Mouse (Mus musculus): ENCODE measurements at regions not wholly inside any gene's neighbourhood (a gene's known extent, or its start where the extent isn't known, plus 50 kb on each side); places are given as distances from the start of the nearest gene placed in this dataset.

DNA sequence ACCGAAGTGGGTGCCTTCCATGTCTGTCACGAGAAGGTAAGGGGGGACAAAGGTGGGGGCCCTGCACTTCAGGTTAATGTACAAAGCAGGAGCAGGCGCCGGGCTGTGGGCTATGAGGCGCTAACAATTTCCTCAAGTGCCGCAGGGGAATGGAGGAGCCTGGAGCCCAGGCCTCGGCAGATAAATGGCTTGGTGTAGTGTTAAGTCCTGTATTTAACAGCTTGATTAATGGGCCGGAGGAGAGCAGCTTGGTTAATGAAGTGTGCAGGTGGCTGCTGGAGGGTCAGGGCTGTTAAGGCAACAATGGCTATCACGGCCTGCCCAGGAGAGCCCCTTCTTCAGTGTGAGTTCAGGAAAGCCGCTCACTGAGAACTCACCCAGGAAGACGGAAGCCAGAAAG, 72.0 kb upstream of the Twist2 start:
- WGBS, result 79% methylated on average over 11 of the region's 11 CpGs
- no peaks in the 10 kb centered on the region for H3K36me3 ChIP-seq (ENCODE audit: control insufficient read depth, insufficient read depth, low read length)
- TF ChIP-seq POLR2A (IDR thresholded peaks at IDR 0.05; ENCODE audit: low read depth, low read length), result no peak
- TF ChIP-seq CTCF (IDR thresholded peaks at IDR 0.05; ENCODE audit: extremely low read depth, insufficient read depth, insufficient read length, insufficient replicate concordance), result no peak

GRCm38 (mm10) chr1:91730281-91730680, 71.0 kb upstream of the Twist2 start:
- no peak for DNase-seq (ENCODE audit: low read depth in 1 of 2, low spot score in 2 of 2)

More for the DNA sequence above, 72.0 kb upstream of the Twist2 start:
- no peaks in the 10 kb centered on the region for H3K27me3 ChIP-seq (ENCODE audit: control insufficient read depth, insufficient read depth, low read length)
- H3K4me3 ChIP-seq (ENCODE audit: extremely low read depth, insufficient read depth, insufficient read length), result no peak overlapping the region
- no peak for DNase-seq (ENCODE audit: low read depth in 1 of 2, low spot score in 2 of 2)
- no peaks in the 10 kb centered on the region for H3K4me1 ChIP-seq (ENCODE audit: control insufficient read depth, insufficient read depth, insufficient read length)
- no peak overlapping the region for H3K27ac ChIP-seq (ENCODE audit: insufficient read depth, low read length)

GRCm38 (mm10) chr1:91731703-91732102, 69.6 kb upstream of the Twist2 start:
- 52% methylated on average over 13 of the region's 13 CpGs for WGBS
- Histone ChIP-seq H3K27me3 (ENCODE audit: control insufficient read depth, insufficient read depth, low read length) (no peaks in the 10 kb centered on the region), H3K36me3 (ENCODE audit: control insufficient read depth, insufficient read depth, low read length) (no peaks in the 10 kb centered on the region), H3K27ac (ENCODE audit: insufficient read depth, low read length) (no peak overlapping the region), H3K4me1 (ENCODE audit: control insufficient read depth, insufficient read depth, insufficient read length) (no peaks in the 10 kb centered on the region), H3K4me3 (ENCODE audit: extremely low read depth, insufficient read depth, insufficient read length) (no peak overlapping the region)
- TF ChIP-seq POLR2A (IDR thresholded peaks at IDR 0.05; ENCODE audit: low read depth, low read length) (no peak), CTCF (IDR thresholded peaks at IDR 0.05; ENCODE audit: extremely low read depth, insufficient read depth, insufficient read length, insufficient replicate concordance) (no peak)
- DNase-seq (ENCODE audit: low read depth in 1 of 2, low spot score in 2 of 2), result no peak

More at GRCm38 (mm10) chr1:91730281-91730680, 71.0 kb upstream of the Twist2 start:
- Histone ChIP-seq H3K36me3 (ENCODE audit: control insufficient read depth, insufficient read depth, low read length) (no peaks in the 10 kb centered on the region), H3K4me3 (ENCODE audit: extremely low read depth, insufficient read depth, insufficient read length) (no peak overlapping the region), H3K27ac (ENCODE audit: insufficient read depth, low read length) (no peak overlapping the region), H3K27me3 (ENCODE audit: control insufficient read depth, insufficient read depth, low read length) (no peaks in the 10 kb centered on the region), H3K4me1 (ENCODE audit: control insufficient read depth, insufficient read depth, insufficient read length) (no peaks in the 10 kb centered on the region)
- 68% methylated on average over 2 of the region's 2 CpGs for WGBS
- no peak for TF ChIP-seq CTCF (IDR thresholded peaks at IDR 0.05; ENCODE audit: extremely low read depth, insufficient read depth, insufficient read length, insufficient replicate concordance)
- no peak for TF ChIP-seq POLR2A (IDR thresholded peaks at IDR 0.05; ENCODE audit: low read depth, low read length)

DNA sequence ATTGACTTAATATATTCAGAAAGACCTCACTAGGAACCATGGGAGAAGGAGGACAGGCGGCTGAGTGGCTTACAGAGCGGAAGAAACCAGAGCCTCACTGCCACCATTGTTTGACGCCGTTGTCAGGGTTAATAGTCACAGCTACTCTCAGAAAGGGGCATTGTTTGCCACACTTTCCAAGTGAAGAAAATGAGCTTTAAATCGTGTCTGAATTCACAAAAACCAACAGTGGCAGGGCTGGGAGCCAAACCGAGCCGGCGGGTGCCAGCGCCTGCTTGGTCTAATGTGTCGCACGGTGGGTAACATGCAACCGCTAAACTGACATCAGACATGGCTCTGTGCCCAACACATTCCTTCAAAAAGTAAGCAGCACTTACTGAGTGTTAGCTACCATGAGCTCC, 68.8 kb upstream of the Twist2 start:
- no peak overlapping the region for H3K27ac ChIP-seq (ENCODE audit: insufficient read depth, low read length)
- WGBS, result 83% methylated on average over 12 of the region's 12 CpGs
- TF ChIP-seq CTCF (IDR thresholded peaks at IDR 0.05; ENCODE audit: extremely low read depth, insufficient read depth, insufficient read length, insufficient replicate concordance) (no peak), POLR2A (IDR thresholded peaks at IDR 0.05; ENCODE audit: low read depth, low read length) (no peak)
- H3K4me3 ChIP-seq (ENCODE audit: extremely low read depth, insufficient read depth, insufficient read length), result no peak overlapping the region
- H3K27me3 ChIP-seq (ENCODE audit: control insufficient read depth, insufficient read depth, low read length), result no peaks in the 10 kb centered on the region
- no peaks in the 10 kb centered on the region for H3K36me3 ChIP-seq (ENCODE audit: control insufficient read depth, insufficient read depth, low read length)
- no peak for DNase-seq (ENCODE audit: low read depth in 1 of 2, low spot score in 2 of 2)
- H3K4me1 ChIP-seq (ENCODE audit: control insufficient read depth, insufficient read depth, insufficient read length), result no peaks in the 10 kb centered on the region

GRCm38 (mm10) chr1:91734731-91735130, 66.5 kb upstream of the Twist2 start:
- H3K4me3 ChIP-seq (ENCODE audit: extremely low read depth, insufficient read depth, insufficient read length), result no peak overlapping the region
- no peaks in the 10 kb centered on the region for H3K4me1 ChIP-seq (ENCODE audit: control insufficient read depth, insufficient read depth, insufficient read length)
- H3K27ac ChIP-seq (ENCODE audit: insufficient read depth, low read length), result no peak overlapping the region
- H3K36me3 ChIP-seq (ENCODE audit: control insufficient read depth, insufficient read depth, low read length), result no peaks in the 10 kb centered on the region
- no peaks in the 10 kb centered on the region for H3K27me3 ChIP-seq (ENCODE audit: control insufficient read depth, insufficient read depth, low read length)
- DNase-seq (ENCODE audit: low read depth in 1 of 2, low spot score in 2 of 2), result no peak
- TF ChIP-seq POLR2A (IDR thresholded peaks at IDR 0.05; ENCODE audit: low read depth, low read length), result no peak
- TF ChIP-seq CTCF (IDR thresholded peaks at IDR 0.05; ENCODE audit: extremely low read depth, insufficient read depth, insufficient read length, insufficient replicate concordance), result no peak
- 92% methylated on average over 2 of the region's 2 CpGs for WGBS

GRCm38 (mm10) chr1:91735436-91735835, 65.8 kb upstream of the Twist2 start:
- TF ChIP-seq POLR2A (IDR thresholded peaks at IDR 0.05; ENCODE audit: low read depth, low read length) (no peak), CTCF (IDR thresholded peaks at IDR 0.05; ENCODE audit: extremely low read depth, insufficient read depth, insufficient read length, insufficient replicate concordance) (no peak)
- no peaks in the 10 kb centered on the region for H3K4me1 ChIP-seq (ENCODE audit: control insufficient read depth, insufficient read depth, insufficient read length)
- 65% methylated on average over 4 of the region's 5 CpGs for whole genome bisulfite sequencing
- no peaks in the 10 kb centered on the region for H3K27me3 ChIP-seq (ENCODE audit: control insufficient read depth, insufficient read depth, low read length)
- DNase-seq (ENCODE audit: low read depth in 1 of 2, low spot score in 2 of 2), result no peak
- no peak overlapping the region for H3K4me3 ChIP-seq (ENCODE audit: extremely low read depth, insufficient read depth, insufficient read length)
- H3K36me3 ChIP-seq (ENCODE audit: control insufficient read depth, insufficient read depth, low read length), result no peaks in the 10 kb centered on the region
- no peak overlapping the region for H3K27ac ChIP-seq (ENCODE audit: insufficient read depth, low read length)

GRCm38 (mm10) chr1:91740661-91741060, 60.6 kb upstream of the Twist2 start:
- DNase-seq (ENCODE audit: low read depth in 1 of 2, low spot score in 2 of 2), result no peak
- Histone ChIP-seq H3K36me3 (ENCODE audit: control insufficient read depth, insufficient read depth, low read length) (no peaks in the 10 kb centered on the region), H3K27ac (ENCODE audit: insufficient read depth, low read length) (no peak overlapping the region), H3K4me1 (ENCODE audit: control insufficient read depth, insufficient read depth, insufficient read length) (no peaks in the 10 kb centered on the region), H3K4me3 (ENCODE audit: extremely low read depth, insufficient read depth, insufficient read length) (no peak overlapping the region), H3K27me3 (ENCODE audit: control insufficient read depth, insufficient read depth, low read length) (no peaks in the 10 kb centered on the region)
- TF ChIP-seq CTCF (IDR thresholded peaks at IDR 0.05; ENCODE audit: extremely low read depth, insufficient read depth, insufficient read length, insufficient replicate concordance), result no peak
- no peak for TF ChIP-seq POLR2A (IDR thresholded peaks at IDR 0.05; ENCODE audit: low read depth, low read length)
- 87% methylated on average over 8 of the region's 8 CpGs for WGBS
